Mouse (Mus musculus): Measurements from ENCODE around the gene Tstd1.

GRCm38 (mm10) chr1:171384361-171384760, 34.3 kb upstream of the Tstd1 start:
- no peak for TF ChIP-seq CTCF (conservative IDR thresholded peaks at IDR 0.05; ENCODE audit: insufficient read depth, insufficient read length, low read depth, low read length)
- TF ChIP-seq POLR2A (IDR thresholded peaks at IDR 0.05; ENCODE audit: low read depth, low read length), result no peak

Measured in kidney, adult 2 months (tissue).